Mouse (Mus musculus): ENCODE measurements at regions not wholly inside any gene's neighbourhood (a gene's known extent, or its start where the extent isn't known, plus 50 kb on each side); places are given as distances from the start of the nearest gene placed in this dataset.

GRCm38 (mm10) chr5:106066706-106067105 is 190.3 kb downstream of the Zfp326 start:
- no peak for DNase-seq (ENCODE audit: extremely low read depth, low read depth, low spot score)

- no peak for DNase-seq (ENCODE audit: extremely low read depth, low read depth, low spot score)
These were observed 188.0 kb downstream of the Zfp326 start for GRCm38 (mm10) chr5:106064366-106064765.

GRCm38 (mm10) chr5:106062926-106063325 is 186.6 kb downstream of the Zfp326 start:
- DNase-seq (ENCODE audit: extremely low read depth, low read depth, low spot score) = no peak

GRCm38 (mm10) chr5:106056631-106057030 is 180.3 kb downstream of the Zfp326 start:
- no peak for DNase-seq (ENCODE audit: extremely low read depth, low read depth, low spot score)

GRCm38 (mm10) chr5:106055221-106055620 is 178.9 kb downstream of the Zfp326 start:
- no peak for DNase-seq (ENCODE audit: extremely low read depth, low read depth, low spot score)

GRCm38 (mm10) chr5:106051026-106051425 is 174.7 kb downstream of the Zfp326 start:
- DNase-seq (ENCODE audit: extremely low read depth, low read depth, low spot score) = no peak

GRCm38 (mm10) chr5:106044878-106045585 is 168.7 kb downstream of the Zfp326 start:
- no peak for DNase-seq (ENCODE audit: extremely low read depth, low read depth, low spot score)

- no peak for DNase-seq (ENCODE audit: extremely low read depth, low read depth, low spot score)
These were observed 162.0 kb downstream of the Zfp326 start for GRCm38 (mm10) chr5:106038321-106038720.

- DNase-seq (ENCODE audit: extremely low read depth, low read depth, low spot score) = no peak
These were observed 159.8 kb downstream of the Zfp326 start for GRCm38 (mm10) chr5:106036176-106036575.

- DNase-seq (ENCODE audit: extremely low read depth, low read depth, low spot score) = no peak
These were observed 156.6 kb downstream of the Zfp326 start for GRCm38 (mm10) chr5:106032956-106033355.

GRCm38 (mm10) chr5:106026861-106027260 is 150.5 kb downstream of the Zfp326 start:
- DNase-seq (ENCODE audit: extremely low read depth, low read depth, low spot score) = no peak

- DNase-seq (ENCODE audit: extremely low read depth, low read depth, low spot score) = no peak
These were observed 128.0 kb downstream of the Zfp326 start for GRCm38 (mm10) chr5:106004292-106004917.

- DNase-seq (ENCODE audit: extremely low read depth, low read depth, low spot score) = no peak
These were observed 127.2 kb downstream of the Zfp326 start for GRCm38 (mm10) chr5:106003321-106004291.

- no peak for DNase-seq (ENCODE audit: extremely low read depth, low read depth, low spot score)
These were observed 126.0 kb downstream of the Zfp326 start for GRCm38 (mm10) chr5:106002330-106002729.

- no peak for DNase-seq (ENCODE audit: extremely low read depth, low read depth, low spot score)
These were observed 117.9 kb downstream of the Zfp326 start for GRCm38 (mm10) chr5:105994218-105994617.

GRCm38 (mm10) chr5:105993066-105993760 is 116.8 kb downstream of the Zfp326 start:
- DNase-seq (ENCODE audit: extremely low read depth, low read depth, low spot score) = no peak

- no peak for DNase-seq (ENCODE audit: extremely low read depth, low read depth, low spot score)
These were observed 114.4 kb downstream of the Zfp326 start for GRCm38 (mm10) chr5:105990777-105991176.

- no peak for DNase-seq (ENCODE audit: extremely low read depth, low read depth, low spot score)
These were observed 110.0 kb downstream of the Zfp326 start for GRCm38 (mm10) chr5:105986401-105986800.

- DNase-seq (ENCODE audit: extremely low read depth, low read depth, low spot score) = no peak
These were observed 106.8 kb downstream of the Zfp326 start for GRCm38 (mm10) chr5:105983131-105983530.

- no peak for DNase-seq (ENCODE audit: extremely low read depth, low read depth, low spot score)
These were observed 100.4 kb downstream of the Zfp326 start for GRCm38 (mm10) chr5:105976746-105977145.

- DNase-seq (ENCODE audit: extremely low read depth, low read depth, low spot score) = no peak
These were observed 99.7 kb downstream of the Zfp326 start for GRCm38 (mm10) chr5:105976076-105976475.
